In the genomic region with DNA sequence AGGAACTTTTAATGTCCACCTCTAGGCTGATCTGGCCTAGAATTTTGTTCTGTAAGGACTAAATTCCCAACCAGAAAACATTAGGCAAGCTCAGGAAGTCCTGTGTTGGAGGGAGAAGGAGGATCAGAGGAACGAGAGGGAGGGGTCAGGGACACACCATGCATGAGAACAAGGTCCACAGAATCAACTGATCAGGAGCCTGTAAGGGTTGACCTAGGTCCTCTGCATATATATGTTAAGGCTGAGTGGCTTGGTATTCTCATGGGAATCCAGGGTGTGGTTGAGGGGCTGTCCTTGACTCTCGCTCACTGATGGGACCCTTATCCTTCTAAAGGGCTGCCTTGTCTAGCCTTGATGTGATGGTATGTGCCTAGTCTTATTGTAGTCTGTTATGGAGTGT, we compare ENCODE assay signal across 21 mouse cellular contexts.
"Had no signal": no experiment of that assay in that cellular context is flagged by ENCODE, and none has a peak within 500 bp of the region (broad histone marks: within the 10 kb centered on the region; RNA-seq: fewer than 3 reads in every experiment).

No protein-coding gene starts in this region.

- H3K36me3 ChIP-seq: hindbrain, embryonic 15.5 days; liver, embryonic 12.5 days had no signal

- DNase-seq: gastrocnemius, adult 2 months; gastrocnemius, postnatal 10 days; gastrocnemius, postnatal 25 days; heart, adult 18-20 months; heart, postnatal 14 days; heart, postnatal 36 days; kidney, adult 11 months; kidney, adult 2 months; kidney, adult 9 months; kidney, postnatal 14 days; layer of hippocampus, adult 9-11 months; layer of hippocampus, postnatal 36 days; left cerebral cortex, postnatal 4 days had no signal

- H3K27me3 ChIP-seq: heart, embryonic 13.5 days; heart, embryonic 15.5 days; hindbrain, embryonic 13.5 days; hindbrain, embryonic 15.5 days; kidney, embryonic 15.5 days; limb, embryonic 13.5 days; limb, embryonic 15.5 days; liver, embryonic 12.5 days had no signal
